Mouse (Mus musculus) kidney, embryonic 16.5 days (tissue): Measurements from ENCODE around the gene Ip6k3. TPM values are rescaled to one million over a fixed set of nuclear protein-coding genes. Genes with fewer than 3 reads are reported as not detected.
A peak's percentile ranks its signal among the peaks of the same experiment; 100 is the strongest.

Source experiments
- ATAC-seq: fragments of 200-750 bp; cut with Nextera tagmentation; 2 replicates; pipeline ENCODE4 v1.8.0; 2017; ENCODE audit warnings: moderate TSS enrichment; ENCODE audit not compliant: low FRiP score, low TSS enrichment
- H3K27ac ChIP-seq: fragments of 300-500 bp; sonication (generic); 2 replicates; pipeline ENCODE4 v1.5.1; 2014; ENCODE audit warnings: low read length
- H3K27me3 ChIP-seq: fragments of 300-500 bp; sonication (generic); 2 replicates; pipeline ENCODE4 v1.6.1; 2014; ENCODE audit warnings: low read length, control low read depth, mixed read lengths; ENCODE audit not compliant: insufficient read depth
- H3K36me3 ChIP-seq: fragments of 300-500 bp; sonication (generic); 2 replicates; pipeline ENCODE4 v1.6.1; 2014; ENCODE audit warnings: low read length, control low read depth, mixed read lengths; ENCODE audit not compliant: insufficient read depth
- H3K4me1 ChIP-seq: fragments of 300-500 bp; sonication (generic); 2 replicates; pipeline ENCODE4 v1.6.1; 2014; ENCODE audit warnings: low read length, control low read depth, mixed read lengths; ENCODE audit not compliant: insufficient read depth
- H3K4me2 ChIP-seq: fragments of 300-500 bp; sonication (generic); replicated peaks from 2 replicates; pipeline ENCODE4 v1.6.1; 2014; ENCODE audit warnings: low read depth, low read length
- H3K4me3 ChIP-seq: fragments of 300-500 bp; sonication (generic); 2 replicates; pipeline ENCODE4 v1.5.1; 2014; ENCODE audit warnings: mild to moderate bottlenecking, low read length
- H3K9ac ChIP-seq: fragments of 300-500 bp; sonication (generic); replicated peaks from 2 replicates; pipeline ENCODE4 v1.6.1; 2014; ENCODE audit warnings: low read length
- H3K9me3 ChIP-seq: fragments of 300-500 bp; sonication (generic); 2 replicates; pipeline ENCODE4 v1.6.1; 2016; ENCODE audit warnings: low read length, control low read depth
- WGBS: fragments of 180-500 bp; shearing (Covaris S2); extraction: QIAGEN DNeasy Blood & Tissue Kit; methylation state at CpG from one replicate; pipeline ENCODE4 v1.1.7; 2014; 5-methylcytosine and 5-hydroxymethylcytosine counted together
- polyA plus RNA-seq: library from polyadenylated mRNA; unstranded; fragments of >200 nt; fragmentation: Nextera tagmentation; extraction: Ambion mirVana; gene quantifications from 2 replicates; pipeline ENCODE4 v1.2.1, GENCODE M21; 2015

Ip6k3 gene
- polyA plus RNA-seq, 1 experiment from 2014 or later, result 0.15 TPM

DNA sequence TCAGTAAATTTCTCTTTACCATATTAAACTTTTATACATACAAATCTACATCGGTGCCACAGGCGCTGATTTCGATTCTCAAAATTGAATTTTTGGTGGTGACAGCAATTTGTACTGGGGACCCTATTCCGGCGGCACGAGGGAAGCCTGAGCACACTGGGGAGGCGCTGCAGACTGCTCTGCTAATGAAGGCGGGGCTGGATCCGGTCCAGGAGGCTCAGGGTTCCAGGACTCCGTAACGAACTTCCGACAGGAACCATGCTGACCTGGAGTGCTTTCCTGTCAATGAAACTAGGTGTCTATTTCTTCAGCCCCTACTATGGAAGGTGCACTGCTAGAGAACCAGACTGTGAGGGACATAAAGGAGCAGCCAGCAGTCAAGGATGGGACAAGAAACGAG lies 38.3 kb downstream of the Ip6k3 start:
- Histone ChIP-seq H3K27me3 (no peaks in the 10 kb centered on the region), H3K9ac (no peak overlapping the region), H3K27ac (no peak overlapping the region), H3K36me3 (peaks cover 7% of the 10 kb centered on the region; the same call in 1 of the 2 replicates), H3K4me1 (peaks cover 43% of the 10 kb centered on the region), H3K9me3 (no peaks in the 10 kb centered on the region), H3K4me3 (no peak overlapping the region), H3K4me2 (no peak overlapping the region)
- 65% methylated on average over 13 of the region's 13 CpGs for WGBS
- no peak for ATAC-seq

DNA sequence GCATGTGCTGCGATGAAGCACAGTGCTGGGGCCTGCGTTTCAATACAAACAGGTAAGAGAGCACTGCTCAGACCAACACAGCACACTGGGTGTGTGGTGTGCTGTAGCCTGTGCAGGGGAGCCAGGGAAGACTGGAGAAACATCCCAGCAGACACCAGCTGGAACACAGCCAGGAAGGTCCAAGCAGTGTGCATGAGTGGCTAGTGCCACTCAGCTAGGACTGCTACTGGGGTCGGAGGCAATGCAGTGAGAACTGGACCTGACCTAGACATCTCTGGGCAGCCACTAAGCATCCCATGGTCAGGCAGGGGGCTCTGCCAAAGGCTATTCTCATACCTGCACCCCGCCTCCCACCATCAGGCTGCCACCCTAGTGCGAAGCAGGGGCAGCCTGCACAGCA lies 39.4 kb downstream of the Ip6k3 start:
- Histone ChIP-seq H3K27me3 (no peaks in the 10 kb centered on the region), H3K27ac (no peak overlapping the region), H3K36me3 (peaks cover 13% of the 10 kb centered on the region), H3K9ac (no peak overlapping the region), H3K4me3 (no peak overlapping the region), H3K4me2 (no peak overlapping the region), H3K4me1 (peaks cover 40% of the 10 kb centered on the region), H3K9me3 (no peaks in the 10 kb centered on the region)
- no peak for ATAC-seq
- WGBS, result 93% methylated on average over 5 of the region's 5 CpGs

DNA sequence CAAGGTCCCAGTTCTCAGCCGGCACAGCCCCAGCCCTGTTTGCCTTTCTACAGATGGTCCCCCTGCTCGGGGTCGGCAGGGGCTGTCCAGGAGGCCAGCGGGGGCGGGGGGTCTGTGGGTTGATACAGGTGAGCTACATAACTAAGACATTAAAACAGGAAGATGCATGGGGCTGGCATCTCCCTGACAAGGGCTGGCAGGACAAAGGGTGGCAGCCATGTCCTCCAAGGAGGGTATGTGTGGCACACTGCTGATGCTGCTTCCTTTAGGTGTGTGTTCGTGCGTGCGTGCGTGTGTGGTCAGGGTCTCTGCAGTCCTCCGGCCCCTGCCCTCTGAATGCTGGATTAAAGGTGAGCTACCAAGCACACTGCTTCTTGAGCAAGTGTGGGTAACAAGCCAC lies 40.6 kb downstream of the Ip6k3 start:
- H3K27me3 ChIP-seq, result no peaks in the 10 kb centered on the region
- H3K9ac ChIP-seq, result no peak overlapping the region
- peaks cover 24% of the 10 kb centered on the region for H3K36me3 ChIP-seq
- H3K4me2 ChIP-seq, result no peak overlapping the region
- no peak overlapping the region for H3K27ac ChIP-seq
- H3K9me3 ChIP-seq, result no peaks in the 10 kb centered on the region
- 83% methylated on average over 10 of the region's 10 CpGs for WGBS
- ATAC-seq, result no peak
- no peak overlapping the region for H3K4me3 ChIP-seq
- peaks cover 28% of the 10 kb centered on the region for H3K4me1 ChIP-seq

GRCm38 (mm10) chr17:27125669-27126202 lies 41.9 kb downstream of the Ip6k3 start:
- no peak overlapping the region; the same call in 1 of the 2 replicates for H3K27ac ChIP-seq
- no peak overlapping the region for H3K4me2 ChIP-seq
- WGBS, result 85% methylated on average over 11 of the region's 11 CpGs
- H3K27me3 ChIP-seq, result no peaks in the 10 kb centered on the region
- no peak for ATAC-seq
- no peaks in the 10 kb centered on the region for H3K9me3 ChIP-seq
- peaks cover 29% of the 10 kb centered on the region for H3K36me3 ChIP-seq
- H3K4me1 ChIP-seq, result peaks cover 18% of the 10 kb centered on the region
- H3K4me3 ChIP-seq, result no peak overlapping the region
- H3K9ac ChIP-seq, result no peak overlapping the region

- no peaks in the 10 kb centered on the region for H3K27me3 ChIP-seq
- 40% methylated on average over 12 of the region's 12 CpGs for WGBS
- no peak overlapping the region for H3K4me2 ChIP-seq
- 0 out of 2 replicates have a peak, but pooled peaks have one; percentile 13 for ATAC-seq
- H3K9me3 ChIP-seq, result no peaks in the 10 kb centered on the region
- H3K9ac ChIP-seq, result no peak overlapping the region
- H3K4me3 ChIP-seq, result no peak overlapping the region
- H3K4me1 ChIP-seq, result peaks cover 18% of the 10 kb centered on the region
- peaks cover 29% of the 10 kb centered on the region for H3K36me3 ChIP-seq
- H3K27ac ChIP-seq, result peak overlapping the region; percentile 59; the same call in 1 of the 2 replicates
Observed at GRCm38 (mm10) chr17:27125185-27125584, 42.4 kb downstream of the Ip6k3 start.

- Histone ChIP-seq H3K4me2 (no peak overlapping the region), H3K4me3 (no peak overlapping the region), H3K4me1 (peaks cover 12% of the 10 kb centered on the region), H3K36me3 (peaks cover 36% of the 10 kb centered on the region), H3K27me3 (no peaks in the 10 kb centered on the region), H3K27ac (peak overlapping the region; percentile 37; the same call in 1 of the 2 replicates), H3K9me3 (no peaks in the 10 kb centered on the region), H3K9ac (no peak overlapping the region)
- ATAC-seq, result no peak
- WGBS, result 86% methylated on average over 7 of the region's 7 CpGs
Observed at GRCm38 (mm10) chr17:27123813-27124375, 43.7 kb downstream of the Ip6k3 start.

GRCm38 (mm10) chr17:27123103-27123502 lies 44.5 kb downstream of the Ip6k3 start:
- H3K9me3 ChIP-seq, result no peaks in the 10 kb centered on the region
- no peak for ATAC-seq
- no peak overlapping the region for H3K4me3 ChIP-seq
- H3K27ac ChIP-seq, result no peak overlapping the region
- no peak overlapping the region for H3K4me2 ChIP-seq
- peaks cover 36% of the 10 kb centered on the region for H3K36me3 ChIP-seq
- 86% methylated on average over 2 of the region's 2 CpGs for WGBS
- H3K4me1 ChIP-seq, result peaks cover 12% of the 10 kb centered on the region
- no peaks in the 10 kb centered on the region for H3K27me3 ChIP-seq
- H3K9ac ChIP-seq, result no peak overlapping the region

- Histone ChIP-seq H3K4me3 (no peak overlapping the region), H3K4me1 (peaks cover 12% of the 10 kb centered on the region), H3K9ac (no peak overlapping the region), H3K9me3 (no peaks in the 10 kb centered on the region), H3K27me3 (no peaks in the 10 kb centered on the region), H3K36me3 (peaks cover 36% of the 10 kb centered on the region), H3K27ac (no peak overlapping the region), H3K4me2 (no peak overlapping the region)
- no peak for ATAC-seq
- WGBS, result 67% methylated on average over 11 of the region's 11 CpGs
Observed at GRCm38 (mm10) chr17:27122701-27123100, 44.9 kb downstream of the Ip6k3 start.

GRCm38 (mm10) chr17:27121781-27122180 lies 45.8 kb downstream of the Ip6k3 start:
- Histone ChIP-seq H3K36me3 (peaks cover 44% of the 10 kb centered on the region), H3K27ac (no peak overlapping the region), H3K27me3 (no peaks in the 10 kb centered on the region), H3K9ac (no peak overlapping the region), H3K4me3 (no peak overlapping the region), H3K9me3 (no peaks in the 10 kb centered on the region), H3K4me2 (no peak overlapping the region), H3K4me1 (peaks cover 12% of the 10 kb centered on the region)
- 81% methylated on average over 7 of the region's 7 CpGs for whole genome bisulfite sequencing
- ATAC-seq, result no peak; the same call in 1 of the 2 replicates

GRCm38 (mm10) chr17:27121266-27121665 lies 46.3 kb downstream of the Ip6k3 start:
- Histone ChIP-seq H3K4me2 (no peak overlapping the region), H3K27me3 (no peaks in the 10 kb centered on the region)
- ATAC-seq, result no peak

More at GRCm38 (mm10) chr17:27121266-27121665, 46.3 kb downstream of the Ip6k3 start:
- WGBS, result 57% methylated on average over 14 of the region's 14 CpGs
- Histone ChIP-seq H3K36me3 (peaks cover 49% of the 10 kb centered on the region), H3K9ac (no peak overlapping the region), H3K9me3 (no peaks in the 10 kb centered on the region), H3K27ac (no peak overlapping the region), H3K4me3 (no peak overlapping the region), H3K4me1 (peaks cover 12% of the 10 kb centered on the region)
